Mouse (Mus musculus) olfactory bulb, adult 2 months (tissue): ENCODE data around the gene Hist1h1d.

Experiments used
- CTCF ChIP-seq: fragments of 200-500 bp; IDR thresholded peaks from 2 replicates; pipeline ENCODE4 v1.5.1; 2012; ENCODE audit warnings: low read depth, mild to moderate bottlenecking, low read length, moderate library complexity; ENCODE audit not compliant: insufficient read depth
- POLR2A ChIP-seq: fragments of 200-500 bp; IDR thresholded peaks from 2 replicates; pipeline ENCODE4 v1.6.1; 2012; ENCODE audit warnings: mild to moderate bottlenecking, low read depth, low read length, moderate library complexity; ENCODE audit not compliant: insufficient read depth

DNA sequence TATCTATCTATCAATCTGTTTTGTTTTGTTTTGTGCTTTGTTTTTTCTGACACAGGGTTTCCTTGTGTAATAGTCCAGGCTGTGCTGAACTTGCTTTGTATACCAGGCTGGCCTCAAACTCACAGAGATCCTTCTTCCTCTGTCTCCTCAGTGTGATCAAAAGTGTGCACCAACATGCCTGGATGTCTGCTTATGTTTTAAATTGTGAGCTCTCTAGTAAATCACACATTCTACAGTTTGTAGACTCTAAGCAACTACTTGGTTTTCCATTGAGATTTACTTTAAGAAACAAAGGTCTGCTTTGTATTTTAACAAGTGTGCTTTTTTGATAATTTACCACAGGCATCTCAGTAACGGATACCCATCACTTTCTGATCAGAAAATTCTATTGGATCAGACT, 24.8 kb downstream of the Hist1h1d start:
- TF ChIP-seq CTCF (no peak), POLR2A (no peak)
